Mouse (Mus musculus): ENCODE results near the gene Srd5a3.

Srd5a3 gene

DNA sequence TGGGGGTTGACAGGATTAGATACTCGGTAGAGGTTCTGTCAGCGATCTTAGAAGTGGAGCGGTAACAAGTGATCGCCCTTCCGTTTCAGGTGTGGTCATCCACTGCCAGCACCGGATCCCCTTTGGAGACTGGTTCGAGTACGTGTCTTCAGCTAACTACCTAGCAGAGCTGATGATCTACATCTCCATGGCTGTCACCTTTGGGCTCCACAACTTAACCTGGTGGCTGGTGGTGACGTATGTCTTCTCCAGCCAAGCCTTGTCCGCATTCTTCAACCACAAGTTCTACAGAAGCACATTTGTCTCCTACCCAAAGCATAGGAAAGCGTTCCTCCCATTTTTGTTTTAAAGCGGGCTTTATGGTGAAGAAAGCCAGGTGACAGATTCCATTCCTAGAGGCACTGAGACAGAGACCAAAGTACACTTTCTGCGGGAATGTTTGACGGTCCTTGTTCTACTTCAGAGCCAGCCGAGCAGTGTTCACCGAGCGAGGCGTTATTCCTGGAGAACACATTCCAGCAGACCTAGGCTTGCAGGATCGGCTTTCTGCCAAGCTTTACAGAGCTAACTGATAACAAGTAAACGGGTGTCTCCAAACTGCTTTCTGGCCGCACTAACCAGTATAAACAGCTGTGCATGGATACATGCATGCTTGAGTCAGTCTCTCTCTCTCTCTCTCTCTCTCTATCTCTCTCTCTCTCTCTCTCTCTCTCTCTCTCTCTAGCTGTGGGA is 14.5 kb downstream of the Srd5a3 start:
- no peak for DNase-seq

DNA sequence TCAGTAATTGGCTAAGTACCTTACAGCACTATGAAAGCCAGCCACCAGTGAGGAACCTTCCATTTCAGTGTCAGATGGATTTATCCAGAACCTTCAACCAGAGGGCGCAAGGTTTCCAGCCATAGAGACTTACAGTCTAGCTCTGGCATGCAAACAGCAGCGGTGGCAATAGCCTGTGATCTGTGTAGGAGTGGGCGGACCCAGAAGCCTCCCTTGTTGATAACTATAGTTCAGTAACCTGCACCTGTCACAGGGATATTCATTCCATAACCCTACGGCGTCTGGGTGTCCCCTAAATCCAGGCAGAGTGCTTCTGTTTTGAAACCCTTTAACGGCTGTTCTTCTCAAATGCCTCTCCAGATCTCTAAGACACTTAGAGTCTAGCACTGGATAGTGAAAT is 19.5 kb downstream of the Srd5a3 start:
- no peak for DNase-seq

- no peak for DNase-seq
Observed at GRCm38 (mm10) chr5:76160086-76160485, 20.0 kb downstream of the Srd5a3 start.

- no peak for DNase-seq
Observed at GRCm38 (mm10) chr5:76161491-76161890, 21.4 kb downstream of the Srd5a3 start.

- no peak for DNase-seq
Observed at GRCm38 (mm10) chr5:76162926-76163325, 22.9 kb downstream of the Srd5a3 start.

DNA sequence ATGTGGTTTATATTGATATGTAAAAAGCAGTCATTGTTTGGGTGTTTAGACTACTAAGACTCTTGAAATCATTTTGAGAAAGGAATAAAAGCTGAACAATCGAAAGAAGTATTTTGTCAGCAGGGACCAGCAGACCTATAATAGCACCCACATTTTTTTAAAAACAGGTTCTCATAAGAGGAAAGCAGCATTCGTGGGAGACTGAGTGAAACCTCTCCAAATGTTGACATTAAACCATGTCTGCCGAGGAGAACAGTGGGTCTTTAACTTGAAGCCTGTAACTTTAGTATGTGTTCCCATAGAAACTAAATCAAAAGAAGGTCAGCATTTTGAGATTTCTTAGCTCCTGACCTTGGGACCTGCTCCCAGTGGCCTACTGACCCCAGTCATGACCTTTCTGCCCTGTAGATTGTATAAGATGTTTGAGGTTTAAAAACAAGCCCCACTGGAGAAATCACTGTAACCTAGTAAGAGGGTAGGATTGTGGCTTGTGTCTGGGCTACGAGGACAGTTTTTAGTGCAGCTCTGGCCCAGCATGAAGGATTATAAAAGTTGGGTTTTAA is 23.8 kb downstream of the Srd5a3 start:
- no peak for DNase-seq

GRCm38 (mm10) chr5:76164827-76165226 is 24.8 kb downstream of the Srd5a3 start:
- DNase-seq = no peak

DNA sequence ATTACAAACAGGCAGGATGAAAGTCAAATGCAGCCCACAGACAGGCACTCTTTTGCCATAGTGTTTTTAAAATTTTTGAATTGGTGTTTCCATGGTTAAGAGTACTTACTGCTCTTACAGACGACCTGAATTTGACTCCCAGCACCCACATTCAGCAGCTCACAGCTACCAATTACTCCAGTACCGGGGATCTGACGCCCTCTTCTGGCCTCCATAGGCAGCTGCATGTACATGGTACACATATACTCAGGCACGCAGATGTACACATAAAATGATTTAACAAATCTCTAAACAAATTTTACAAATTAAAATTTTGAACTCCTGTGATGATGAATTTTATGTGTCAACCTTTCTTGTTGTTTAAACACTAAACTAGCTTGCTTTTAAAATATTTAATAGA is 30.5 kb downstream of the Srd5a3 start:
- DNase-seq = no peak

DNA sequence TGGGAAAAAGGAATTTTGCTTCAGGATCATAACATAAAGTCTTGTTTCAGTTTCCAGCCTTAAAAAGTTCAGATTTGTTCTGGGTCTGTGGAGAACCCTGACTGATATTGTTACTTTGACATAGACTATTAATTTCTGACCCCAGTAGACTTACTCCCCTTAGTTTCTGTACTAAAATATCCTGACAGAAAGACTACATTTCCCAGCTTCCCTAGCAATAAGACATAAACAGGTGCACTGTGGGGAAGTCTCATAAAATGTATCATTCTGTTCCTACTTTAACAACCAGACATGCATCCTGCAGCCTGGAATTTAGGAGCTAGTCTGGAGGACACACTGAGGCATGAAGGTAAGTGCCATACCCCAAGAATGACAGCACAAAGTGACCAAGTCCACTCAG is 31.0 kb downstream of the Srd5a3 start:
- DNase-seq = no peak

GRCm38 (mm10) chr5:76175051-76175450 is 35.0 kb downstream of the Srd5a3 start:
- no peak for DNase-seq

DNA sequence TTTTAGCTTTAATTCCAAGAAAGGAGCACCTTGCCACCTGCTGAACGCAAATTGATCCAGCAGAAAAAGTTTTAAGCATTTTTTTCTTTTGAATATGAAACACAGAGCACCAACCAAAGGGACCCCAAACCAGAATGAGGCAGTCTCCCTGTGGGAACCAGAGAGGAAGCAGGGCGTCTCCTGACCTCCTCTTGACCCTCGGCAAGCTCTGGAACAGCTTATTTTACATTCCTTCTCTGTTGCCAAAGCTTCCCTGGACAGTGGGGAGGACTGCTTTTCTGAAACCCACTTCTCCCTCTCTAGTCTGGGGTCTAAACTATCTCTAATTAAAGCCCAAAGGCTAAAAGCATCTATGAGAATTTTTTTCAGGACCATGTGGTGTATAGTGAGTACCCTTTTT is 36.3 kb downstream of the Srd5a3 start:
- no peak for DNase-seq

DNA sequence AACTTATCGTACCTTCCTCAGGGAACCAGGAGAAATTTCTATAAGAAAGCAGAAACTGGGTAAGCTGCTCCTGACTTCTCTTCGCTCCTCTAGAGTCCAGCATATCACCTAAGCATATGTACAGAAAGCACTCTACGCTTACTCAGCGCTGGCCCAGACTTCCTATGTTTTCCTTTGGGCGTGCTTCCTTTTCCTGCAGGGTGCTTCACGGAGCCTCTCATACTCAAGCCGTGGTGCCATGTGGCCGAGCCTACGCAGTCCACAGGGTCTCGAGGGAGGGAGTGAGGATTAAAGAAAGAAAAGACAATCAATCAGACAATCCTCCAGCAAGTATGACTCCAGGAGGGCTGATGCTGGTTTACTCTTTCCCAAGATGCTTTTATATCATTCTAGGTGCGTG is 36.8 kb downstream of the Srd5a3 start:
- no peak for DNase-seq

DNA sequence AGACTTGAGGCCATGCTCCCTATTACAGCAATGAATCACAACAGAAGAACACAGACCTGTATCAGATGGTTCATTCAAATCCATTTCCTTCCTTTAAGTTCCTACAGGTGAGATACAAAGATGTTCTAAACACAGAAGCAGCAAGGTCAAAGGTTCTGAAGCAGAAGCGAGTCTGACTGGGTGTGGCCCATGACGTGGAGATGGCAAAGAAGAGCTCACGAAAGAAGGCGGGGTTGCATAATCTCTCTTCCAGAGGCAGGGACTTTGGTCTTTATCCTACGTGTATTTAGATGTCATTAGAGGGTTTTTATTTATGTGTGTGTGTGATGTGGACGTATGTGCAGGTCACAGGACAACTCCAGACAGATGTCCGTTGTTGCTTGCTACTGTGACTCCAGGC is 37.6 kb downstream of the Srd5a3 start:
- no peak for DNase-seq

DNA sequence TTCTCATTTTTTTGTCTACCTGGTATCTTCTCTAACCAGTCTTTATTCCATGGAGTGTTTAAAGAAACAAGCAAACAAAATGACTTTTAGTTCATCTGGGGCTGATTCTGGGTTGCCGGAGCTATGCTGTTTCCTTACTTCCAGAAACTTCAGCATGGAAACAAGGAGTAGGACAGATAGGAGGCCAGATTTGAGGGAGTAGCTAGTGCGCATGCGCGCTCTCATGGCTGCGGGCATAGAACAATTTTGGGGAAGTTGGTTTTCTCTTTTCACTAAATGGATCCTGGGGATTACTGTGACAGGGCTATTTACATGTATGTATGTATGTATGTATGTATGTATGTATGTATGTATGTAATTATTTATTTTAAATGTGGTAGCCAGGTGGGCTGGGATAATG is 39.1 kb downstream of the Srd5a3 start:
- no peak for DNase-seq

DNA sequence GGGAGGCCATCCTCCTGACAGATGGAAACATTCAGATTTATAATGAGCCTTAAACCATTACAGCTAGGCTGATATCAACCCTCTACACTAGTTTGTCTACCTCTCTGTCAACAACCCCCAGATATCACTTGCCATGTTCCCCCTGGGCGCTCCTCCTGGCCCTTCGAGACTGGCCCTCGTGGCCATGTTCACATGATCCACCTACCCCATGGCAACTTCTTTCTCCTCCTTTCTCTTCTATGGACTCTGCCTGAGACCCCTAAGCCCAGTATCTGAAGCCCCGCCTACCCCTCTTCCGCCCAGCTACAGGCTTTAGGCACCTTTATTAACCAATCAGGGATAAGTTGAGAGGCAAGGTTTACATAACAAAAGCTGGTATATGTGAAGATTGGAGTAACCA is 39.7 kb downstream of the Srd5a3 start:
- no peak for DNase-seq

GRCm38 (mm10) chr5:76182326-76182725 is 42.3 kb downstream of the Srd5a3 start:
- no peak for DNase-seq

DNA sequence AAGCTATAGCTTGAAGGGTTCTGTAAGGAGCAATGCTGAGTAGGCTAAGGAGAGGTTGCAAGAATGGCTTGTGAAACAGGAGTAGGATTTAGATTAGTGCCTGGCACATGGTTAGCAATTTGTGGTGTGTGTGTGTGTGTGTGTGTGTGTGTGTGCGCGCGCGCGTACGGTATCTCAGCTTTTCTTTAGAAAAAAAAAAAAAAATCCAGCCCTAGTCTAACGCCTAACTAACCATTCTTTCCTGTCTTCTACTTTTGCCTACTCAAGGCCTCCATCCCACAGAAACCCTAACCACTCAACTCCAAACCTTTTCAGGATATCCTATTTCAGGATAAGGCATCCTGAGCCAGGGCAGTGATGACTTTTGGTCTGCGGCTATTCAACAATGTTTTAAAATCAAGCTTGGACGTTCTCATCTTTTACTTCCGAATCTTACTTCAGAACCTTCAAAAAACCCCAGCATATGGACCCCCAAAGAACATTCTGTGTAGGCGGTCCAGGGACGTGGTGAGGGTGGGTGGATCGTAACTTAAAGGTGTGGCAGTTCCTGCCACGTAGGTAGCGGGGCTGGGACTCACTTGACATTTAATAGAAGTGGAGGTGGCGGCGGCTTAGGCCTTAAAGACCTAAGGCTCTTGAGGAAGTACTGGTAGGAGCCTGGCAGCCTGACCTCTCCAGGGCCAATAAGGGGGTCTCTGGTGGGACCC is 43.1 kb downstream of the Srd5a3 start:
- DNase-seq = no peak

DNA sequence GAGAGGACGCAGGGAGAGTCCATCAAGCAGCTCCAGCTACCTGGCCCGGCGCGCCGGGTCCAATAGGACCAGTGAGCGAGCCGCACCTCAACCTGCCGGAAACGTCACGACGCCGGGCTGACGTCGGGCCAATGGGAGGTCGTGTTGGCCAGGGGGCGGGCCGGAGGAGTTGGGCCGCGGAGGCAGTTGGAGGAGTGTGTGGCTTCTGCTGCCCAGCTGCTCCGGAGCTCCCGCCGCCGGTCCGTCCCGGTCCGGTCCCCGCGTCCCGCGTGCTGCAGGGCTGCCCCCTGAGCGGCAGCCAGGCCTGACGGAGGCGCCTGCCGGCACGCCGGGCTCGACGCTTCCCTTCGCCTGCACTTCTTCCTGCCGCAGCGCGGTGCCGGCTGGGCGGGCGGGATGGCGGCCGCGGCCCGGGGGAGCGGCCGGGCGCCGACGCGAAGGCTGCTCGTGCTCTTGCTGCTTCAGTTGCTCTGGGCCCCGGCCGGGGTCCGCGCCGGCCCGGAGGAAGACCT is 43.7 kb downstream of the Srd5a3 start, which contains the start of gene Tmem165:
Gene Tmem165, plus strand, starts transcription at position 131 of the 512 bp plus-strand sequence.
- peak; percentile 94 for DNase-seq

DNA sequence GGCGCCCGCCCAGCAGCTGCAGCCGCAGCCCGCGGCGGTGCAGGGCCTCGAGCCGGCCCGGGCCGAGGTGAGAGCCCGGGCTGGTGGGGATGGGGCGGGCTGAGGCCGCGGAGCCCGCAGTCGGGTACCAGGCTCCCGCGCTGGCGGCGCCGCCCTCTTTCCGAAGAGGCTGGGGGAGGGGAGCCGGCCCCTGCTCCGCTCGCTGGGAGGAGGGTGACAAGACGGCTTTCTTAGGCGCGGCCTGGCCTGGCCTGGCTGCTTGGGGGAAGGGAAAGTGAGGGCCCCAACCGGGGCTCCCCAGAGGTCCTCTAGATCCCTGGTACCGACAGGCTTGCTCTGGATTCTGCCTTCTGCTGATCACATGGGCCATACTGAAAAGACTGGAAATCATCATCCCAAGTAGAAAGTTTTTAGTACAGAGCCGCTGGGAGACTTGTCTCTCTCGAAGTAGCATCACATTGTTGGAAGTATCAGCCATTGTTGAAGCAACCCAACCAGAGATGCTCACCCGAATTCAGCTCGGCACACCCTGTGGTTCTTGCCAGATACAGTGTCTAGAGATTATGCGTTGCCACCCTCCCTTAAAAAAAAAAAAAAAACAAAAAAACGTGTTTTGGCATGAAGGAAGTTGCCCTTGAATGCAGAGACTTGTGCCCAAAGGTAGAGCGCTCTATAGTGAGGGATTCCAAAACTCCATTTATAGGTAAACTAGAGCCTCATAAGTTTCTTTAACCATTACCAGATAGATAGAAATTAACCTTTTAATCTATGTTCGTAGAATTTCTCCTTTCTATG is 44.4 kb downstream of the Srd5a3 start:
- peak; percentile 43 for DNase-seq

DNA sequence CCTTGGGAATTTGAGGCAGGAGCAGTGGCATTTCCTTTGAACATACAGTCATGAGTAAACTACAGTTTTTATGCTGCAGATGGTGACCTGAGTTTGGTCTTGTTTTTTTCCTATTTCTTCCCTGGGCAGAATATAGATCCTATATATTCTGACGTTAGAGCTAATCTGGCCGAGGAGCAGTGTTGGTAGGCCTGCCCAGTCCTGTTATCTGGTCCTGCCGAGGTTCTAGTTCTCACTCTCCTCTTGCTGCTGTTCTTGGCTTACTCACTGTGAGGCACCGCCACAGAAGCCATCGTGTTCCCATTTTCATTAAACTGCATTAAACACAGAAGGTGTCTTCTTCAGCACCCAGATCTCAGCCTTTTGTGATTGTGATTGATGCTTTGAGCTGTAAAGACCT is 47.8 kb downstream of the Srd5a3 start:
- no peak for DNase-seq

GRCm38 (mm10) chr5:76190609-76191008 is 50.5 kb downstream of the Srd5a3 start:
- no peak for DNase-seq

- DNase-seq = no peak
Observed at GRCm38 (mm10) chr5:76193075-76193474, 53.0 kb downstream of the Srd5a3 start.

- no peak for DNase-seq
Observed at GRCm38 (mm10) chr5:76194377-76194945, 54.4 kb downstream of the Srd5a3 start.

All from cerebellum, adult 8-10 months (tissue).